Mouse (Mus musculus): ENCODE data around the gene Susd6. TPM values are rescaled to one million over a fixed set of nuclear protein-coding genes. Genes with fewer than 3 reads are reported as not detected.

Gene Susd6
- total RNA-seq, 2 experiments from 2014 or later = 16.7 to 32.7 TPM

DNA sequence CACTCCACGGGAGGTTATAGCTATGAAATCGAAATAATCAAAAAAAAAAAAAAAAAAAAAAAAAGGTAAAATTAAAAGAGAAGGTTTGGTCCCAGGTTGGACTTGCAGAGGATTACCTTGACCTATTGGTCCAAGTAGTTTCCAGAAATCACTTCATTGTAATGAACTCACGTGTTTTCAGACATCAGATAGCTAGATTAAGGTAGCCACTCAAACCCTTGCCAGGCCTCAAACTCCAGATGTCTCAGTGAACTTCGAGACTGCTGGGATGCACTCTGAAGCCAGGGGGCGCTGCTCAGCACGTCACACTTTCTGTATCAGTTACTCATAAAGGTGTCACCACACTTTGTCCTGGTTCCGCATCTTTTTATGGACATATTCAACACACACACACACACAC lies 127.5 kb downstream of the Susd6 start:
- ATAC-seq (replicated peaks; ENCODE audit: low FRiP score, poor library complexity, severe bottlenecking) = peak; percentile 96

DNA sequence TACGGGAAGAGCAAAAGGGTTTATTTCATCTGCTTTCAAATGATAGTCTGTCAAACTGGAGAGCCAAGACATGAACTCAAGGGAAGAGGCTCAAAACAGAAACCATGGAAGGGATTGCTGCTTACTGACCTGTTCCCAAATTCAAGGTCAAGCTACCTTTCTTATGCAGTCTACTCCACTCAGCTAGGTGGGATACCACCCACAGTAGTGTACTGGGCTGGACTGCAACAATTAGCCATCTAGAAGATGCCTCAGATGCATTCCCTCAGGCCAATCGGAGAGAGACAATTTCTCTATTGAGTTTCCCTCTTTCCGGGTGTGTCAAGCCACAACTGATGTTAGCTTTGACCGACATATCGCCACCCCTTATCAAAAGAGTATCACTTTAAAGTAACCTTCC lies 131.0 kb downstream of the Susd6 start:
- ATAC-seq (replicated peaks; ENCODE audit: low FRiP score, poor library complexity, severe bottlenecking) = no peak

DNA sequence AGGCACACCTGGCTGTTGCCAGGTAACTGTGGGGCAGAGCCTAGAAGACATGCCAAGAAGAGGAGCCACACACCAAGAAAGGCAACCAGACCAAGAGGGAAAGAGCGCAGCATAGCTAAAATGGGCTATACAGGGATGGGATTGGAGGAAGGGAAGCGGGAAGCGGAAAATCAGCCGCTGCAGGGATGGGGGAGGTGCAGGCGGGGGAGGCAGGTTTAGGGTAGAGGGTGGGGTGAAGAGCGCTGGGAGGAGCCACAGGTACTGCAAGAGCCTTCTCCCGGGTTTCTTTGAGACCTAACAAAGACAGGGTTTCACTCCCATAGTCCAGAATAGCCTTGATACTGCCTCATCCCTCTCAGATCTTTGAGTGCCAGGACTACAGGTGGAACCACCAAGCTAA lies 132.6 kb downstream of the Susd6 start:
- ATAC-seq (replicated peaks; ENCODE audit: low FRiP score, poor library complexity, severe bottlenecking) = no peak

DNA sequence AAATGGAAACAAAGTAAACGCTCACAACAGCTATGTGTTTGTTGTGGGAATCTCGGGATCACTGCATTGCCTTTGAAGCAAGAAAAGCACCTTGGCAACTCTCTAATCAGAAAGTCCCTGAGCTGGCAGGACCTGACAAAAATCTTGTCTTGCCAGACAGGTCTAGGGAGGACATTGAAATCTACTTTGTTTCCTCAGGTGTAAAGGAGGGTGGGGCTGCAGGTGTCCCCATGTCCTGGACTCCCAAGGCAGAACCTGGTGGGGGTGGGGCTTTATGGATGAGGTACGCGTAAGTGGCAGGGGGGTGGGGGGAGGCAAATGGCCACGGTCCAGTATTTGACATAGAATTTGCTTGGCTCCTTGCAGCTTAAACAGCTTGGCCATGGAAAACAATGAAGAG lies 133.3 kb downstream of the Susd6 start:
- no peak for ATAC-seq (replicated peaks; ENCODE audit: low FRiP score, poor library complexity, severe bottlenecking)

DNA sequence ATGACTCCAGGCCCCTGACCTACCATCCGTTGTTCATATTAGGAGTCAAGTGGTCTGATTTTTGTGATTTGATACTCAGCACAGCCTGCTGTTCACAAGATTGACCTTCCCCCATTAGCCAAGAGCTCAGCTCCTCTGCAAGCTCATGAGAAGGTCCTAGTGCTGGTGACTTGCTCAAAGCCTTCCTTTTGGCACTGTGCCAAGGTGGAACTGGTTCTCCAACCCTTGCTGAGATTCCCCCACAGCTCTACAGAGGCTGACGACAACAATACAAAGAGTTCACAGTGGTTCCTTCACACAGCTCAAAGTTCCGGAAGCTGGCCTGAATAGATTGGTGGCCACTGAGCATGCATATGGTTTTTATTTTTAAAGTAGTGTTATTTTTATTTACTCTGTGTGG lies 133.9 kb downstream of the Susd6 start:
- ATAC-seq (replicated peaks; ENCODE audit: low FRiP score, poor library complexity, severe bottlenecking) = no peak

DNA sequence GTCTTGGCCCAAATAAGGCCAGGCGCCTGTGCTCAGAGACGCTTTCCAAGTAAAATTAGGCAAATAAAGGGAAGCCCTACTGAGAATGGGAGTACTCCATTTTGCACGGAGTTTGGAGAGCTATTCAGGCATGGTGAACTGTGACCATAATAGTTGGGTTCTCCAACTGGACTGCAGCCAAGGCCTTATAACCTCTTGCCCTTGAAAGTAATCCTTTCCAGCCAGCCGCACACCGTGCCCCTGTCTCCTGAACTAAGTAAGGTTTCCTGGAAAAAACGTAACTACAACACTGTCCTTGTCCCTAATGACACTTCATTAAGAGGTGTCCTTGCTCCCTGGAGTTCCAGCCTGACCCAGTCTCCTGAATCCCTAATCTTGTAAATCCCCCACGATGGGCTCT lies 135.6 kb downstream of the Susd6 start:
- no peak for ATAC-seq (replicated peaks; ENCODE audit: low FRiP score, poor library complexity, severe bottlenecking)

DNA sequence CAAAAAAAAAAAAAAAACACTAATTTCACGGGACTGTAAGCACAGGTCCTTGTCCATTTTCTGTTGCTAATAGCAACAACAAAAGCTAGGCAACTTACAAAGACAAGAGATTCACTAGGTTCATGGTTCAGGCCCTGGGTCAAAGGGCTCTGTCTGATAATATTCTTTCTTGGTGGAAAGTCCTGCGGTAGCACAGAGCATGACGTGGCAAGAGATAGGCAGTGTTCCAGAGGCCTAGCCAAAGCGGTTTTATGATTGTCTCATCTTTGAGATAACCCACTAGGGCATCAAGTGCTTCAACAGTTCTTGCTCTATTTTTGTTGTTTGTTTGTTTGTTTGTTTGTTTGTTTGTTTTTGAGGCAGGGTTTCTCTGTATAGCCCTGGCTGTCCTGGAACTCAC lies 136.2 kb downstream of the Susd6 start:
- no peak for ATAC-seq (replicated peaks; ENCODE audit: low FRiP score, poor library complexity, severe bottlenecking)

DNA sequence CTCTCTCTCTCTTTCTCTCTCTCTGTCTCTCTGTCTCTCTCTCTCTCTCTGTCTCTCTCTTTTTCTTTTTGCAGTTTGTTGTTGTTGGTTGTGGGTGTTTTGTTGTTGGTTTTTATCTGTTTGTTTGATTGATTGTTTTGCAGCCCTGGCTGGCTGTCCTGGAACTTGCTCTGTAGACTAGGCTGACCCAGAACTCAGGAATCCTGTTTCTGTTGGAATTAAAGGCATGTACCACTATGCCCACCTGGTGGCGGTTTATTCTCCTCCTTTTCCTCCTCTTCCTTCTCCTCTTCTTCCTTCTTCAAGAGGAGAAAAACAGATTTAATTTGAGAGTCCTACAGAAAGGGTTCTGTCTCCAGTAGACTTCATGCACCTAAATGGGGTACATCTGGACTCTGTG lies 137.2 kb downstream of the Susd6 start:
- ATAC-seq (replicated peaks; ENCODE audit: low FRiP score, poor library complexity, severe bottlenecking) = no peak

DNA sequence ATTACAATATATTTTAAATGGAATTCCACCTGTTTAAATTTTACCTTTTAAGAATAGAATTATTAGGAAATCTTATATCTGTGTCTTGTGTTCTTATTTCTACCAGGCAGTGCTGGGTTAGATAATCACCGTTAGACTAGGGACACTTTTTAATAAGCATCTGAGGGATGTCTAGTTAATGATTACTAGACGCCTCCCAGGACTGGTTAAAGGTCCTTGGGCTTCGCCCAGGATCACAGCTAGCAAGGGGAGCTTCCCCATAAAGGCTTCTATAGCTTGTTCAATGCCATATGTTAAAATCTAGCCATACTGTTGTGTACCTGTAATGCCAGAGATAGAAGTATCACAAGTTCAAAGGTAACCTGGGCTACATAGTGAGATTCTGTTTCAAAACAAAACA lies 138.6 kb downstream of the Susd6 start:
- no peak for ATAC-seq (replicated peaks; ENCODE audit: low FRiP score, poor library complexity, severe bottlenecking)

DNA sequence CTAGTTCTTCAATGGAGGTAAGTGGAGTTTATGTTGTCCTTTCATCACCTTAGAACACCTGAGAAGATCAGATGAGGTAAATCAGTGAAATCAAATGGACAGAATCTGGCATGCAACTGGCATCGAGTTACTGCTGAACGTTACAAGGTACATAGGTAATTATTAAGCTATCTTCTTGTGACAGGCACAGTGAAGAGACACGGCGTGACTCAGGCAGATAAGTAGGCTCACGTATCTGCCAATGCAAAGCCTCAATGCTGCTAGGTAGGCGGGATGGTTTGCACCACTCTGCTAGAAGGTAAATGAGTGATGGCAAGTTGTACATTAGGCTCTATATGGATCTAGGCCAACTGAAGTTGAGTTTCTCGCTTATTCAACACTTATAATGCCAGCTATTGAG lies 139.8 kb downstream of the Susd6 start:
- ATAC-seq (replicated peaks; ENCODE audit: low FRiP score, poor library complexity, severe bottlenecking) = peak; percentile 99

Other genes starting within 250 kb of the Susd6 start
- 3.8 and 8.8 TPM in 2 replicates for gene Slc39a9, start 146.6 kb upstream of the Susd6 start, total RNA-seq (2015; ENCODE audit: low replicate concordance)
- gene Slc39a9, start 146.6 kb upstream of the Susd6 start, total RNA-seq (2017; ENCODE audit: low replicate concordance) = 2.9 and 6.1 TPM in 2 replicates
- gene Erh, start 146.2 kb upstream of the Susd6 start, total RNA-seq (2015; ENCODE audit: low replicate concordance) = 13.2 and 23.4 TPM in 2 replicates
- gene Erh, start 146.2 kb upstream of the Susd6 start, total RNA-seq (2017; ENCODE audit: low replicate concordance) = 5.6 and 17.7 TPM in 2 replicates
- gene Plekhd1, start 97.9 kb upstream of the Susd6 start, total RNA-seq (2015; ENCODE audit: low replicate concordance) = not detected in 2 replicates
- gene Plekhd1, start 97.9 kb upstream of the Susd6 start, total RNA-seq (2017; ENCODE audit: low replicate concordance) = 0.77 TPM in 1 of 2 replicates, not detected in the other
- gene Ccdc177, start 29.8 kb upstream of the Susd6 start, total RNA-seq (2015; ENCODE audit: low replicate concordance) = not detected in 2 replicates
- not detected in 2 replicates for gene Ccdc177, start 29.8 kb upstream of the Susd6 start, total RNA-seq (2017; ENCODE audit: low replicate concordance)
- 231 and 263 TPM in 2 replicates for gene Srsf5, start 155.0 kb downstream of the Susd6 start, total RNA-seq (2015; ENCODE audit: low replicate concordance)
- 732 and 764 TPM in 2 replicates for gene Srsf5, start 155.0 kb downstream of the Susd6 start, total RNA-seq (2017; ENCODE audit: low replicate concordance)
- not detected in 2 replicates for gene Slc10a1, start 178.2 kb downstream of the Susd6 start, total RNA-seq (2015; ENCODE audit: low replicate concordance)
- gene Slc10a1, start 178.2 kb downstream of the Susd6 start, total RNA-seq (2017; ENCODE audit: low replicate concordance) = not detected in 2 replicates
- 1.0 TPM in 1 of 2 replicates, not detected in the other for gene Smoc1, start 236.3 kb downstream of the Susd6 start, total RNA-seq (2015; ENCODE audit: low replicate concordance)
- gene Smoc1, start 236.3 kb downstream of the Susd6 start, total RNA-seq (2017; ENCODE audit: low replicate concordance) = not detected in 2 replicates